Mouse (Mus musculus) v-Abl transformed pro-B cells (cell line): ENCODE results near the gene Mkks.

ENCODE experiments used
- in situ Hi-C, 2 experiments: fragments of 400-800 bp; cut with MboI; formaldehyde crosslinking; loops; one replicate each; pipeline ENCODE4 v1.15.1; 2025; ENCODE audit not compliant: unreplicated experiment in 2 of 2

Gene Mkks

DNA sequence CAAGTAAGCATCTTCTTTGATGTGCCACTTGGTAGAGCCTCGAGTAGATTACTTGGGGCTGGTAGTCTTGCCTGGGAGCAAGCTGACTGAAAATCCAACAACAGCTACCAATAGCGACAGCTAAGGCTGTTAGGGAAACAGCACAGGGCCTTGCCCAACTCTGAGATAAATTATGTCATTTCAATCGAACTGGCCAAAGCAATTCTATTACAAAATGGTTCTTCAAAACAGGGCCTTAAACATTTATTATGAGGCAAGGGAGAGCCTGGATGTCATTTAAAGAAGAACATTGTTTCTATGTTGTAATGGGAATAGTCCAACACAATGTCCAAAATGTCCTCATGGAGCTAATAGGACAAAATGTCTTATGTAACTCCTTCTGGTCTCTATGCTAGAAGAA is 40.8 kb downstream of the Mkks start:
- in situ Hi-C loops = no loop called here

GRCm38 (mm10) chr2:136837994-136838393 is 53.2 kb downstream of the Mkks start:
- in situ Hi-C loops = no loop called here

DNA sequence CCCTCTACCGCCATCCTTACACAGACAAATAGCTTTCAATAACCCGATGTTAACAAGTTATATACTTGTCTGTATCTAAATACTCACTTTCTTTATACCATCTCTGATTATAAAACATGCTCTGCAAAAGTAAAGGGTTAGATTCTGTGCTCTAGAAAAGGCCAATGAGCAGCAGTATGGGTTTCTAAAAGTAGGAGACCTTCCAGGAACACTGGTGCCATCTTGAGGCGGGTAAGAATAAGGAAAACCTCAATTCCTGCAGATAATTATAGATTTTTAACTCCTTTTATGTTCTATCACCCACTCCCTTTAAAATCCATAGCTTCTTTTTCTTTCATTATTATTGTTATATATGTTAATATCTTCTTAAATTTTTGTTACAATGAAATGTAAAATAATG is 55.3 kb downstream of the Mkks start:
- in situ Hi-C loops = no loop called here

- in situ Hi-C loops = no loop called here
These were observed 56.5 kb downstream of the Mkks start for GRCm38 (mm10) chr2:136834715-136835075.

GRCm38 (mm10) chr2:136833976-136834714 is 57.0 kb downstream of the Mkks start:
- in situ Hi-C loops = no loop called here

DNA sequence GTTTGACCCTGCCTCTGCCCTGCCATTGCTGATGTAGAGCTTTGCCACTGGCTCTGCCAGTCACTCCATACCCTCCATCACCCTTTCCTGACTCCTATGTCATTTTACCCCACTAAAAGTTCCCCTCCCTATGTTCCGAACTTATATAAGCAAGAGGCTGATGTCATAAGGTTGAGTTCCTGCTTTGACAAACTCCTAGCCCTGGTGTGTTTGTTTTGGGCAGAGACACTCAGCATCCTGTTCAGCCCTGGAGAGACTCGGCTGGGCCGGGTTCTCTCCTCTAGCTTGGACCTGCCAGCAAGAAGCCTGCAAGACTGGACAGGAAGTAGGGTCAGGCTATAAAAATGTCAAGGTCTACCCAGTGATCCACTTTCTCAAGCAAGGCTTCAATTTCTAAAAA is 58.3 kb downstream of the Mkks start:
- in situ Hi-C loops = no loop called here

DNA sequence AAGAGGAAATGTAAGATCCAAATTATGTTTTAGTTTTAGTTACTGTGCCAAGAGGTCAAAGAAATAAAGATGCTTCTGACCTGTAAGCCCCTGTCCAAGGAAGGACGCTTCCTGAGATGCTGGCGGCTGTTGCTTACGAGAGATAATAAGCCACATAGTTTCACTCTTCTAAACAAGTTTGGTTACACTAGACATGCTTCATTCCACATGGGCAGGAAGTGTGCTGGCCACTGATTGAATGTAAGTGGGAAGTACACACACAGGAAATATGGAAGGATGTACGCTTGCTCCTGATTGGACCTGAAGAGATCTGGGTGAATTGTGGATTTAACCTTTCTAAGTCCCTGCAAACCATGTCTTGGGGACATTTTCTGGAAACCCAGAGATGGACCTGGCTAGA is 63.6 kb downstream of the Mkks start:
- in situ Hi-C loops = no loop called here
